Mouse (Mus musculus) embryonic facial prominence, embryonic 15.5 days (tissue): ENCODE data around the gene Auh. TPM values are rescaled to one million over a fixed set of nuclear protein-coding genes. Genes with fewer than 3 reads are reported as not detected.

ENCODE experiments used
- ATAC-seq: fragments of 200-750 bp; cut with Nextera tagmentation; 2 replicates; pipeline ENCODE4 v1.8.0; 2017; ENCODE audit warnings: low read depth, moderate TSS enrichment; ENCODE audit not compliant: insufficient number of reproducible peaks, low FRiP score, low TSS enrichment
- H3K27ac ChIP-seq: fragments of 300-500 bp; sonication (generic); replicated peaks from 2 replicates; pipeline ENCODE4 v1.5.1; 2015; ENCODE audit warnings: mild to moderate bottlenecking, inconsistent platforms
- H3K27me3 ChIP-seq: fragments of 300-500 bp; sonication (generic); 2 replicates; pipeline ENCODE4 v1.6.1; 2015; ENCODE audit warnings: inconsistent platforms
- H3K36me3 ChIP-seq: fragments of 300-500 bp; sonication (generic); 2 replicates; pipeline ENCODE4 v1.6.1; 2015; ENCODE audit warnings: mild to moderate bottlenecking, inconsistent platforms
- H3K4me1 ChIP-seq: fragments of 300-500 bp; sonication (generic); 2 replicates; pipeline ENCODE4 v1.6.1; 2015; ENCODE audit warnings: inconsistent platforms
- H3K4me2 ChIP-seq: fragments of 300-500 bp; sonication (generic); replicated peaks from 2 replicates; pipeline ENCODE4 v1.6.1; 2015; ENCODE audit warnings: mild to moderate bottlenecking, inconsistent platforms
- H3K4me3 ChIP-seq: fragments of 300-500 bp; sonication (generic); replicated peaks from 2 replicates; pipeline ENCODE4 v1.5.1; 2015; ENCODE audit warnings: mild to moderate bottlenecking, inconsistent platforms
- H3K9ac ChIP-seq: fragments of 300-500 bp; sonication (generic); 2 replicates; pipeline ENCODE4 v1.6.1; 2015; ENCODE audit warnings: inconsistent platforms
- H3K9me3 ChIP-seq: fragments of 300-500 bp; sonication (generic); replicated peaks from 2 replicates; pipeline ENCODE4 v1.6.1; 2016; ENCODE audit warnings: inconsistent platforms
- WGBS: fragments of 180-500 bp; shearing (Covaris S2); methylation state at CpG from one replicate; pipeline ENCODE4 v1.1.7; 2015; 5-methylcytosine and 5-hydroxymethylcytosine counted together
- polyA plus RNA-seq: library from polyadenylated mRNA; unstranded; fragments of >200 nt; fragmentation: Nextera tagmentation; extraction: Ambion mirVana; gene quantifications from 2 replicates; pipeline ENCODE4 v1.2.1, GENCODE M21; 2015

Gene Auh
- polyA plus RNA-seq, 1 experiment from 2014 or later: 46.5 TPM

- Histone ChIP-seq H3K27ac (no peak overlapping the region; the same call in 1 of the 2 replicates), H3K4me2 (no peak overlapping the region), H3K4me3 (no peak overlapping the region), H3K36me3 (peaks cover 8% of the 10 kb centered on the region; the same call in 1 of the 2 replicates), H3K9ac (no peak overlapping the region), H3K9me3 (no peaks in the 10 kb centered on the region), H3K4me1 (peaks cover 30% of the 10 kb centered on the region; the same call in 1 of the 2 replicates), H3K27me3 (no peaks in the 10 kb centered on the region)
- ATAC-seq: no peak
- 65% methylated on average over 5 of the region's 5 CpGs for WGBS
These were observed 29.8 kb downstream of the Auh start for GRCm38 (mm10) chr13:52899664-52900063.

DNA sequence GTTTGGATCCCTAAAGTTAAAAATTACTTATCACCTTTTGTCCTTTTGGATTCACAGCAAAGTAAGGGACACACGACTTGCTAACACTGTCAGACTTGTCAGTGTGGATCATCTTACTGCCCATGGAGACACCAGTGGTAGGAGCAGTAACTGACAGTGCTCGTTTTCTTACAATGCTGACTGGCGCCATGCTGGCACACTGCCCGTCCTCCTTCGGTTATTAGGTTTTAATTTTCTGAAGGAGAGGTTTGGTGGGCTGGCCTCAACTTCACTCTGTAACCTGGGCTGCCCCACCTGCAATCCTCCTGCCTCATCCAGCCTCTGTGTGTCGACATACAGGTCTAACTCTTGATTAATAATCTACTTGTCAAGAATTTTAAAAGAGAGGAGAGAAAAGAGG is 31.7 kb downstream of the Auh start:
- WGBS: 59% methylated on average over 6 of the region's 6 CpGs
- H3K4me2 ChIP-seq: no peak overlapping the region
- no peak for ATAC-seq

GRCm38 (mm10) chr13:52892791-52893190 is 36.7 kb downstream of the Auh start:
- ATAC-seq: no peak
- no peak overlapping the region for H3K9ac ChIP-seq
- no peak overlapping the region for H3K4me2 ChIP-seq
- no peak overlapping the region for H3K4me3 ChIP-seq
- 88% methylated on average over 1 of the region's 1 CpGs for WGBS
- no peak overlapping the region for H3K27ac ChIP-seq
- H3K36me3 ChIP-seq: peaks cover 8% of the 10 kb centered on the region; the same call in 1 of the 2 replicates
- H3K4me1 ChIP-seq: peaks cover 13% of the 10 kb centered on the region
- no peaks in the 10 kb centered on the region for H3K9me3 ChIP-seq
- H3K27me3 ChIP-seq: no peaks in the 10 kb centered on the region

More for the DNA sequence above, 31.7 kb downstream of the Auh start:
- H3K9ac ChIP-seq: no peak overlapping the region
- H3K9me3 ChIP-seq: no peaks in the 10 kb centered on the region
- no peaks in the 10 kb centered on the region for H3K27me3 ChIP-seq
- H3K36me3 ChIP-seq: peaks cover 8% of the 10 kb centered on the region; the same call in 1 of the 2 replicates
- H3K27ac ChIP-seq: no peak overlapping the region
- peaks cover 17% of the 10 kb centered on the region; the same call in 1 of the 2 replicates for H3K4me1 ChIP-seq
- no peak overlapping the region for H3K4me3 ChIP-seq

DNA sequence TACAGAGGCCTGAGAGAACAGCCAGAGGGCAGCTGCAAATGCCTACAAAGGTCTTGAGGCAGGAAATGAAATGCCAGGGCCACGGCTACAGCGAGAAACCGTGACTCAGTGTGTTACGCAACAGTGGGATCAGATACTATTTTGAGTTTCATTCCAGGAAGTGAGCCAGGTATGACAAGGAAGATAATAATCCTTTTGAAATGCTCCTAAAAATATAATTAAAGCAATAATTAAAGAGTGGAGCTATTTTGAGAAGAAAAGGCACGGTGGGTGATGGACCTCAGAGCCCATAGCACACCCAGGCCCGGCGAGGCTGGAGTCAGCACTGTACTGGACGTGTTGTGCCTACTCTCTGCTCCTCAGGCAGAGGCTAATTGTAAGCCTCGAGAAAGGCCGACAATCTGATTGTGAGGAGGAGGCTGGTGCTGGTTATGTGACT is 37.4 kb downstream of the Auh start:
- H3K36me3 ChIP-seq: peaks cover 8% of the 10 kb centered on the region; the same call in 1 of the 2 replicates
- ATAC-seq: no peak
- H3K27me3 ChIP-seq: no peaks in the 10 kb centered on the region
- peak overlapping the region; percentile 66 for H3K27ac ChIP-seq
- H3K4me2 ChIP-seq: no peak overlapping the region
- H3K4me1 ChIP-seq: peaks cover 13% of the 10 kb centered on the region
- 40% methylated on average over 10 of the region's 10 CpGs for WGBS
- no peak overlapping the region for H3K4me3 ChIP-seq
- H3K9ac ChIP-seq: no peak overlapping the region
- no peaks in the 10 kb centered on the region for H3K9me3 ChIP-seq

GRCm38 (mm10) chr13:52890313-52890712 is 39.2 kb downstream of the Auh start:
- peaks cover 13% of the 10 kb centered on the region for H3K4me1 ChIP-seq
- no peak overlapping the region for H3K9ac ChIP-seq
- no peak overlapping the region for H3K4me2 ChIP-seq
- H3K9me3 ChIP-seq: no peaks in the 10 kb centered on the region
- no peaks in the 10 kb centered on the region for H3K36me3 ChIP-seq
- 89% methylated on average over 9 of the region's 9 CpGs for WGBS
- H3K4me3 ChIP-seq: no peak overlapping the region
- no peak for ATAC-seq
- H3K27me3 ChIP-seq: no peaks in the 10 kb centered on the region
- no peak overlapping the region for H3K27ac ChIP-seq

DNA sequence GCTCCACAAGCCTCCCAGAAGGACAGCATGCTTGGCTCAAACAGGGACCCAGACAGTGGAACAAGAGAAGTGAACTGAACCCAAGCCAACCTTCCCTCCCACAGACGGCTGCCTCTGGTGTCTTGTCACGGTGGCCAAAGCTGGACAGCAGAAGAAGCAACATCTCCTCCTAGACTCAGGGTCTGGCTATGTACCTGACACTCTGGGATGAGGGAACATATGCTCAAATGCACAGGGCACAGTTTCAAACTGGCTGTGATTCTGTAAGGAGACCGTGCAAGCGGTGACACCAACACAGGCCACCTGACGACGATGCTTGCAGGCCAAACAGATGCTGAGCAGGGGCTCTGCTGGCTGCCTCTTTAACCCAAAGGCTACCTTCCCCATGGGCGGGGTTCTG is 42.7 kb downstream of the Auh start:
- no peaks in the 10 kb centered on the region for H3K27me3 ChIP-seq
- no peaks in the 10 kb centered on the region for H3K36me3 ChIP-seq
- no peak overlapping the region for H3K4me3 ChIP-seq
- H3K9me3 ChIP-seq: no peaks in the 10 kb centered on the region
- no peak for ATAC-seq
- WGBS: 77% methylated on average over 7 of the region's 7 CpGs
- no peak overlapping the region for H3K27ac ChIP-seq
- peaks cover 1% of the 10 kb centered on the region for H3K4me1 ChIP-seq
- H3K9ac ChIP-seq: no peak overlapping the region
- no peak overlapping the region for H3K4me2 ChIP-seq

DNA sequence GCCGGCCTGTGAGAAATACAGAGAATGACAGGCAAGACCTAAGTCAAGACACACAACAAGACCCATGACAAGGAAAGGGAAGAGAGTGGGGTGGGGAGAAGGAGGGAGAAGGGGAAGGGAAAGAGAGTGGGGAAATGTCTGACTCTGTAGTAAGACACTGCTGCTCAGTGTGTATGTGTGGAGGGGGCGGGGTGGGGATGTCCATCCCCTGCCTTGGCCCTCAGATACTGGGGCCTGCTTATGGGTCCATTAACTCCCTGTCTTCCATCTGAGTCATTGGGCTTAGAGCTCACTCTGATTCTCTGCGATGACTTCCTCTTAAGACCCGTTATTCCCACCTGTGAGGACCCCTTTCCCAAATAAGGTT is 45.5 kb downstream of the Auh start:
- H3K27ac ChIP-seq: no peak overlapping the region
- H3K9ac ChIP-seq: no peak overlapping the region
- no peak overlapping the region for H3K4me2 ChIP-seq
- peaks cover 20% of the 10 kb centered on the region for H3K4me1 ChIP-seq
- no peaks in the 10 kb centered on the region for H3K36me3 ChIP-seq
- WGBS: 86% methylated on average over 4 of the region's 4 CpGs
- H3K27me3 ChIP-seq: no peaks in the 10 kb centered on the region
- no peak overlapping the region for H3K4me3 ChIP-seq
- no peak for ATAC-seq
- no peaks in the 10 kb centered on the region for H3K9me3 ChIP-seq

DNA sequence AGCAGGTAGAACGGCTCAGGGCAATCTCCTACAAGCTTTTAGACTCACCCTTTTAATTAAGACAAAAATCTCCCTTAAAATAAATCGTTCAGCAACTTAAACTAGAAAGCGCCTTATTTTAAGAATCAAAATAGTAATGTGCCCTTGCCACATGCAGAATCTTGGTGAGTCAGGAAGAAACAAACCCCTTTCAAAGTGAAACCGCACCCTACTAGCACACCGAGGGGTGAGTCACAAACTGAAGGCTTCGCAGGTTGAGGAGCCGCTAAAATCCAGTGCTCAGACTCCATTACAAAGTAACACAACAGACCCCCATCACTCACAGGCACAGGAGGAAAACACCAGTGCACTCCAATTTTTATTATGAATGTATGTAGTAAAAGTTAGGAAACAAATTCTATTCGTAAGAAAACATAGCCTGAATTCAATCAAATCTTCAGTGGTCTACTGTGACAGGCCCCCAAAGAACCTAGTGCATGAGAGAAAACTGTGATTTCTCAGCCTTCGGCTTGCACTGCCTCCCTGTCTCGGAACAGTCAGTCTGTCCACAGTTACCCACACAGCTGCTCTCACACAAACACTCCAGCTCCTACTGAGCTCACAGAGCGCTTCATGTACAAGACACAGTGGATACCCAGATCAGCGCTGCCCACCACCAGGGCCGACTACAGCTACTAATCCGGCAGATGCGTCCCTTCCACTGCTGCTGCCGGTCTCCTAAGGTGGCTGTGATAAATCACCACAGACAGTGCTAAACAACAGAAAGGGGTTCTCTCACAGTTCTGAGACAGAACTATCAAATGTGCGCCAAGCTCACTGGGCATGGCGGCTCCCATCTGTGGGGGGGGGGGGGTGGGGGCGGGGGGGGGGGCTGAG is 46.2 kb downstream of the Auh start:
- H3K36me3 ChIP-seq: no peaks in the 10 kb centered on the region

GRCm38 (mm10) chr13:52880386-52880785 is 49.1 kb downstream of the Auh start:
- no peaks in the 10 kb centered on the region for H3K9me3 ChIP-seq
- no peaks in the 10 kb centered on the region for H3K27me3 ChIP-seq
- H3K4me3 ChIP-seq: no peak overlapping the region
- H3K4me1 ChIP-seq: peaks cover 31% of the 10 kb centered on the region
- H3K9ac ChIP-seq: no peak overlapping the region
- 0 out of 2 replicates have a peak, but pooled peaks cover 3% of the 10 kb centered on the region for H3K36me3 ChIP-seq
- no peak overlapping the region for H3K4me2 ChIP-seq
- 37% methylated on average over 5 of the region's 5 CpGs for WGBS
- ATAC-seq: peak; percentile 26; the same call in 1 of the 2 replicates
- H3K27ac ChIP-seq: peak overlapping the region; percentile 86

More for the DNA sequence above, 46.2 kb downstream of the Auh start:
- Histone ChIP-seq H3K9me3 (no peaks in the 10 kb centered on the region), H3K27ac (no peak overlapping the region; the same call in 1 of the 2 replicates), H3K4me3 (no peak overlapping the region), H3K4me2 (no peak overlapping the region), H3K9ac (no peak overlapping the region), H3K4me1 (peaks cover 21% of the 10 kb centered on the region), H3K27me3 (no peaks in the 10 kb centered on the region)
- 66% methylated on average over 19 of the region's 19 CpGs for WGBS
- ATAC-seq: no peak

DNA sequence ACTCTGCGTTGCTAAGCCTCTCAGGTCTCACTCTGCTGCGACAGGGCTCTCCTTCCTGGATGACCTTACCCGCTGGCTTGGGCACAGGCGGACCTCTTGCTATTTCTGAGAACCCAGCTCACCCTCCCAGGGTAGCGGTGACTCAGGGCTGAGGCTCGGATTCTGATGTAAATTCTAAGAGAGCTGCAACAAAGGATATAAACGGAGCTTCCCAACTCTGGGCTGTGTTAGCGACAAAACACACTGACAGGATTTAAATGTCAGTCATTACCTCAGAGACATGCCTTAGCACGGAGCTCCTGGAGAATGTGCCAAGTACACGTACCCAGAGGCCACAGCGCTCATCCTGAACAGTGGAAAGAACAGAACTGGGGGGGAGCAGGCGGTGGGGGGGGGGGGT is 49.6 kb downstream of the Auh start:
- H3K4me2 ChIP-seq: no peak overlapping the region
- peak overlapping the region; percentile 86 for H3K27ac ChIP-seq
- no peaks in the 10 kb centered on the region for H3K27me3 ChIP-seq
- no peak overlapping the region for H3K9ac ChIP-seq
- no peaks in the 10 kb centered on the region for H3K9me3 ChIP-seq
- H3K4me3 ChIP-seq: no peak overlapping the region
- WGBS: 33% methylated on average over 12 of the region's 12 CpGs
- 0 out of 2 replicates have a peak, but pooled peaks cover 3% of the 10 kb centered on the region for H3K36me3 ChIP-seq
- ATAC-seq: peak; percentile 64
- H3K4me1 ChIP-seq: peaks cover 34% of the 10 kb centered on the region

GRCm38 (mm10) chr13:52879291-52879690 is 50.2 kb downstream of the Auh start:
- peaks cover 34% of the 10 kb centered on the region for H3K4me1 ChIP-seq
- H3K4me3 ChIP-seq: no peak overlapping the region
- no peaks in the 10 kb centered on the region for H3K27me3 ChIP-seq
- no peak for ATAC-seq
- no peak overlapping the region for H3K9ac ChIP-seq
- WGBS: 67% methylated on average over 9 of the region's 9 CpGs
- H3K4me2 ChIP-seq: no peak overlapping the region
- peak overlapping the region; percentile 86 for H3K27ac ChIP-seq
- 0 out of 2 replicates have a peak, but pooled peaks cover 3% of the 10 kb centered on the region for H3K36me3 ChIP-seq
- H3K9me3 ChIP-seq: no peaks in the 10 kb centered on the region
